9 mouse cellular contexts compared by ENCODE assay signal in genomic region chr15:79261757-79262156, GRCm38 (mm10). TPM values are rescaled to one million over a fixed set of nuclear protein-coding genes. Genes with fewer than 3 reads are reported as not detected.
A peak's percentile ranks its signal among the peaks of the same experiment; 100 is the strongest.
DNase-seq lines count a peak whose midpoint lies in the region; ATAC-seq and TF ChIP-seq lines count a peak whose summit lies in the region.
"Had no signal": no experiment of that assay in that cellular context is flagged by ENCODE, and none has a peak within 500 bp of the region (broad histone marks: within the 10 kb centered on the region; RNA-seq: fewer than 3 reads in every experiment).

No protein-coding gene starts in this region.

- H3K4me1 ChIP-seq in heart, embryonic 14.5 days (ENCODE audit: control insufficient read depth in 2 of 2, insufficient read depth in 2 of 2, low read length in 2 of 2), result peaks cover 8% of the 10 kb centered on the region in 2 experiments; a peak in 3 of 4 replicates
- H3K4me1 ChIP-seq in midbrain, embryonic 11.5 days (ENCODE audit: control insufficient read depth, insufficient read depth, low read length), result peaks cover 8% of the 10 kb centered on the region

- peak overlapping the region; percentile 62 to 78 for H3K4me3 ChIP-seq in heart, embryonic 14.5 days (ENCODE audit: control insufficient read depth in 1 of 2, insufficient read depth in 1 of 2, low read depth in 1 of 2, low read length in 2 of 2)
- H3K4me3 ChIP-seq in midbrain, embryonic 11.5 days (ENCODE audit: low read depth, low read length), result peak overlapping the region; percentile 57

- no peak for TF ChIP-seq POLR2A in brain, embryonic 14.5 days (IDR thresholded peaks at IDR 0.05; ENCODE audit: borderline replicate concordance, extremely low read depth, insufficient read depth, insufficient read length, poor library complexity, severe bottlenecking)

- H3K4me2 ChIP-seq in heart, embryonic 14.5 days (ENCODE audit: low read length), result peak overlapping the region; percentile 98
- peak overlapping the region; percentile 98 for H3K4me2 ChIP-seq in midbrain, embryonic 11.5 days

- no peak for DNase-seq in heart, postnatal 4 days
- peak; percentile 44 for DNase-seq in brain, embryonic 14.5 days (ENCODE audit: low read depth)
- DNase-seq in midbrain, embryonic 11.5 days (ENCODE audit: low spot score, missing footprints), result peak; percentile 94
- no peak for DNase-seq in adipocyte (ENCODE audit: low spot score)
- DNase-seq in layer of hippocampus, adult 11-12 months (ENCODE audit: low spot score), result no peak
- DNase-seq in adrenal gland, adult 18-20 months (ENCODE audit: low spot score in 2 of 2), result no peak

- no peaks in the 10 kb centered on the region for H3K9me3 ChIP-seq in heart, embryonic 14.5 days (ENCODE audit: control insufficient read depth, low read length)
- no peaks in the 10 kb centered on the region for H3K9me3 ChIP-seq in midbrain, embryonic 11.5 days (ENCODE audit: control insufficient read depth, low read length)

- 0% methylated on average over 26 of the region's 28 CpGs for WGBS in heart, embryonic 14.5 days
- WGBS in midbrain, embryonic 11.5 days, result 0% methylated on average over 26 of the region's 28 CpGs

- no peak for TF ChIP-seq CTCF in brain, embryonic 14.5 days (IDR thresholded peaks at IDR 0.05; ENCODE audit: borderline replicate concordance, extremely low read depth, insufficient read depth, insufficient read length)

- H3K27ac ChIP-seq in heart, embryonic 14.5 days (replicated peaks in 1 of 2; ENCODE audit: control insufficient read depth in 1 of 2, insufficient read depth in 1 of 2, low read depth in 2 of 2, low read length in 2 of 2), result peak overlapping the region in 1 of 2 experiments; percentile 51; a peak in 2 of 4 replicates
- no peak overlapping the region for H3K27ac ChIP-seq in midbrain, embryonic 11.5 days (ENCODE audit: low read depth, low read length)

- H3K9ac ChIP-seq in heart, embryonic 14.5 days (ENCODE audit: low read length), result peak overlapping the region; percentile 78
- H3K9ac ChIP-seq in midbrain, embryonic 11.5 days (ENCODE audit: low read length), result peak overlapping the region; percentile 71

- H3K27me3 ChIP-seq in heart, embryonic 14.5 days (ENCODE audit: control insufficient read depth, insufficient read depth, low read length), result peaks cover 38% of the 10 kb centered on the region
- H3K27me3 ChIP-seq in midbrain, embryonic 11.5 days (ENCODE audit: control insufficient read depth, insufficient read depth, low read length), result peaks cover 31% of the 10 kb centered on the region

- peak; percentile 8; the same call in 1 of the 2 replicates for ATAC-seq in heart, embryonic 14.5 days (ENCODE audit: insufficient number of reproducible peaks, insufficient read depth, low FRiP score, low read depth)
- ATAC-seq in granulocyte monocyte progenitor cell, adult 5-6 weeks (replicated peaks; ENCODE audit: poor library complexity, severe bottlenecking), result 0 out of 2 replicates have a peak, but pooled peaks have one; percentile 23
- ATAC-seq in midbrain, embryonic 11.5 days (ENCODE audit: low FRiP score), result peak; percentile 61; the same call in 1 of the 2 replicates

- H3K36me3 ChIP-seq in heart, embryonic 14.5 days (ENCODE audit: control insufficient read depth, insufficient read depth, low read length), result no peaks in the 10 kb centered on the region
- no peaks in the 10 kb centered on the region for H3K36me3 ChIP-seq in midbrain, embryonic 11.5 days (ENCODE audit: control insufficient read depth, insufficient read depth, low read length)

RNA-seq across cellular contexts. Expression of gene Slc16a8, which starts 7.2 kb away (rescaled TPM):
- 0.28 and 0.75 TPM in 2 replicates for polyA plus RNA-seq in heart, embryonic 14.5 days (2014; fragmentation: Nextera tagmentation; extraction: Ambion mirVana)
- under 1 TPM; 0.23 to 0.31 TPM for total RNA-seq in heart, postnatal 4 days (2021)
- polyA plus RNA-seq in brain, embryonic 14.5 days (2012; rRNA removed), result 0.37 and 0.50 TPM in 2 replicates
- total RNA-seq in granulocyte monocyte progenitor cell, adult 5-6 weeks (2014; fragmentation: Nextera tagmentation), result not detected in 2 replicates
- total RNA-seq in granulocyte monocyte progenitor cell, adult 5-6 weeks (2017), result not detected in 2 replicates
- polyA plus RNA-seq in midbrain, embryonic 11.5 days (2014; fragmentation: Nextera tagmentation; extraction: Ambion mirVana), result 0.14 and 0.15 TPM in 2 replicates
- total RNA-seq in adrenal gland, adult 18-20 months (2021), result not detected
- polyA plus RNA-seq: erythroblast, embryonic 14.5 days had no signal

RNA-seq across cellular contexts. Expression of gene Baiap2l2, which starts 23.6 kb away (rescaled TPM):
- polyA plus RNA-seq in heart, embryonic 14.5 days (2014; fragmentation: Nextera tagmentation; extraction: Ambion mirVana), result 9.1 and 13.9 TPM in 2 replicates
- total RNA-seq in heart, postnatal 4 days (2021), result 1 to 10 TPM; 1.3 to 2.0 TPM
- 1.8 and 2.9 TPM in 2 replicates for polyA plus RNA-seq in brain, embryonic 14.5 days (2012; rRNA removed)
- total RNA-seq in granulocyte monocyte progenitor cell, adult 5-6 weeks (2014; fragmentation: Nextera tagmentation), result not detected in 2 replicates
- not detected in 2 replicates for total RNA-seq in granulocyte monocyte progenitor cell, adult 5-6 weeks (2017)
- 0.27 and 1.5 TPM in 2 replicates for polyA plus RNA-seq in midbrain, embryonic 11.5 days (2014; fragmentation: Nextera tagmentation; extraction: Ambion mirVana)
- under 1 TPM; 0.13 to 0.93 TPM for total RNA-seq in adrenal gland, adult 18-20 months (2021)
- polyA plus RNA-seq: erythroblast, embryonic 14.5 days had no signal

RNA-seq across cellular contexts. Expression of gene Gm49486, which starts 32.6 kb away (rescaled TPM):
- 0.63 and 0.84 TPM in 2 replicates for polyA plus RNA-seq in heart, embryonic 14.5 days (2014; fragmentation: Nextera tagmentation; extraction: Ambion mirVana)
- total RNA-seq in heart, postnatal 4 days (2021), result under 1 TPM; 0.52 to 0.74 TPM
- 1.9 and 2.5 TPM in 2 replicates for polyA plus RNA-seq in brain, embryonic 14.5 days (2012; rRNA removed)
- total RNA-seq in granulocyte monocyte progenitor cell, adult 5-6 weeks (2014; fragmentation: Nextera tagmentation), result 0.83 TPM in 1 of 2 replicates, not detected in the other
- total RNA-seq in granulocyte monocyte progenitor cell, adult 5-6 weeks (2017), result 0.52 TPM in 1 of 2 replicates, not detected in the other
- 0.12 and 0.57 TPM in 2 replicates for polyA plus RNA-seq in midbrain, embryonic 11.5 days (2014; fragmentation: Nextera tagmentation; extraction: Ambion mirVana)
- total RNA-seq in adrenal gland, adult 18-20 months (2021), result under 1 TPM in 1 of 2 experiments, not detected in 1; 0.29 TPM
- polyA plus RNA-seq: erythroblast, embryonic 14.5 days had no signal

RNA-seq across cellular contexts. Expression of gene Pick1, which starts 32.8 kb away (rescaled TPM):
- 19.2 and 24.5 TPM in 2 replicates for polyA plus RNA-seq in heart, embryonic 14.5 days (2014; fragmentation: Nextera tagmentation; extraction: Ambion mirVana)
- 10 to 100 TPM; 24.5 to 26.0 TPM for total RNA-seq in heart, postnatal 4 days (2021)
- polyA plus RNA-seq in brain, embryonic 14.5 days (2012; rRNA removed), result 102 and 109 TPM in 2 replicates
- total RNA-seq in granulocyte monocyte progenitor cell, adult 5-6 weeks (2014; fragmentation: Nextera tagmentation), result 7.8 and 11.3 TPM in 2 replicates
- total RNA-seq in granulocyte monocyte progenitor cell, adult 5-6 weeks (2017), result 5.3 and 8.4 TPM in 2 replicates
- 18.7 and 21.1 TPM in 2 replicates for polyA plus RNA-seq in midbrain, embryonic 11.5 days (2014; fragmentation: Nextera tagmentation; extraction: Ambion mirVana)
- total RNA-seq in adrenal gland, adult 18-20 months (2021), result 10 to 100 TPM; 15.7 to 18.4 TPM

Comparison
In these comparisons a context has a peak if more than half of its experiments do, and no peak if none do; other contexts are left out.
1. ATAC-seq: peak in every context shown above with its lines; median percentile 61 in midbrain, embryonic 11.5 days; 23 in granulocyte monocyte progenitor cell, adult 5-6 weeks; 8 in heart, embryonic 14.5 days.
2. DNase-seq: peak in brain, embryonic 14.5 days (single experiment) and midbrain, embryonic 11.5 days (single experiment); none in heart, postnatal 4 days (single experiment), adipocyte (single experiment), layer of hippocampus, adult 11-12 months (single experiment) and adrenal gland, adult 18-20 months (0 of 2).